Mouse (Mus musculus) fibroblast of lung, adult 2 months (primary cell): ENCODE measurements around the gene Igf2r.

ENCODE experiments used
- DNase-seq: peaks from one replicate; pipeline ENCODE4 v3.0.0-alpha.2; 2011; ENCODE audit warnings: low read depth

The Igf2r gene

GRCm38 (mm10) chr17:12769380-12769921 is at the start of gene Igf2r:
Igf2r (minus strand) TSS chr17:12769664.
- DNase-seq: no peak

GRCm38 (mm10) chr17:12815885-12816284 is 46.4 kb upstream of the Igf2r start:
- DNase-seq: no peak

GRCm38 (mm10) chr17:12814502-12814901 is 45.0 kb upstream of the Igf2r start:
- no peak for DNase-seq

DNA sequence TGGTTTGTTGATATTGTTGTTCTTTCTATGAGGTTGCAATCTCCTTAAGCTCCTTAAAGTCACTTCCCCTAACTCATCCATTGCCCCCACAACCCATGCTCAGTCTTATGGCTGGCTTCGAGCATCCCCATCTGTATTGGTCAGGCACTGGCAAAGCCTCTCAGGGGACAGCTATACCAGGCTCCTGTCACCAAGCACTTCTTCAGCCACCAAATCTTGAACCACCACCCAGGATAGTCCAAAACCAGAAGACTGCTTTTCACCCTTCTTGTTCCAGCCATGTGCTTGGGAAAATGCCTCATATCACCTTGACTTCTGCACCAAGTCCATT is 41.5 kb upstream of the Igf2r start:
- DNase-seq: no peak

GRCm38 (mm10) chr17:12810103-12810972 is 40.9 kb upstream of the Igf2r start:
- peak; percentile 61 for DNase-seq

DNA sequence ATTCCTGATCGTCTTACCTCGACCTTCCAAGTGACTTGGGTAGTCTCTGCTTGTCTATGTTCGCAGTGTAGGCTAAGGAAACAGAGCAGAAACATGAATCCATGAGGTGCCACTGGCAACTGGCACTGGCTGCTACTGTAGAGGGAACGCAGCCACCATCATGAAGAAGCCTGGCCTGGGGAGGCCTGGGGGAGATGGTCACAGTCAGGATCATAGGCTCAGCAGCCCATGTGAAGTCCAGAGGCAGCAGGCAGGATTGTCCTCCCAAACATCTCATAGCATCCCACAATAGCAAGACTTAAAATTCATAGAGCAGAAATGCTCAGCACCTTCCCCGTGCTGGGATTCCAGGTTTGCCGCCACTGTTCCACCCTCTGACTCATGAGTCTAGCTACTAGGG is 39.4 kb upstream of the Igf2r start:
- DNase-seq: no peak

DNA sequence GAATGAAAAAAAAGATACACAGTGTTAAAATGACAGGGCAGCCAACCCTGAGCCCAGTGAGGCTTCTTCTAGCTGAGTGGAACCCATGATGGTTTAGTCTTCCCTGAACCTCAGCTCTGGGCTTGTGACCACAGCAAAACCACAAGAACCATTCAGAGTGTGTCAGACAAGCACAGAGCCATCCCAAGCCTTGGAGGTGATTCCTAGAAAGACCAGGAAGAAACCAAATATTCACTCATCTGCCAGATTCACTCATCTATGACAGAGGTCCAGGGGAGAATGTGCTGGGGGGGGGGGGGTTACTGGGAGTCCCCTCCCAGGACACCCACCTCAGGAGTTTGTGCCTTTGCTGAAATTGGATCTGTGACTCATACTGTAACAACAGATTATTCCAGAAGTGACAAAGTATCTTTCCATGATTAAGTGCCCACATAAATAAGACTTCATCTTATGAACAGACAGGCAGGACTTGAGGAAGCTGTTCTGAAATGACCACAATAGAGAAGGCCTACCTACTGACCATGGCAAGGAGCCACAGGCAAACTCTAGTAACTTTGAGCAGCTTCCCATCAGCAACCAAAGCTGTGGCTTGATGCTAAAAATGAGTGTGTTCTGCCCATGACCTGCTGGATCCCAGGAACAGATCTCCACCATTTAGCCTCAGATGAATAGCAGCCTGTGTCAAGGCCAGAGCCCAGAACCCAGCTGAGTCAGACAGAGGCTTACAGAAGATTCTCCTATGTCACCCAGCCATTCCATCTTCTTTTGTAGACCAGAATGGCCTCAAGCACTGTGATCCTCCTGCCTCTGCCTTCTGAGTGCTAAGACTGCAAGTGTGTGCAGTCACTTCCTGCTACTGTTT is 35.4 kb upstream of the Igf2r start:
- DNase-seq: no peak

- no peak for DNase-seq
Measured at GRCm38 (mm10) chr17:12801861-12802540, 32.5 kb upstream of the Igf2r start.

- no peak for DNase-seq
Measured at GRCm38 (mm10) chr17:12799368-12800275, 30.2 kb upstream of the Igf2r start.

DNA sequence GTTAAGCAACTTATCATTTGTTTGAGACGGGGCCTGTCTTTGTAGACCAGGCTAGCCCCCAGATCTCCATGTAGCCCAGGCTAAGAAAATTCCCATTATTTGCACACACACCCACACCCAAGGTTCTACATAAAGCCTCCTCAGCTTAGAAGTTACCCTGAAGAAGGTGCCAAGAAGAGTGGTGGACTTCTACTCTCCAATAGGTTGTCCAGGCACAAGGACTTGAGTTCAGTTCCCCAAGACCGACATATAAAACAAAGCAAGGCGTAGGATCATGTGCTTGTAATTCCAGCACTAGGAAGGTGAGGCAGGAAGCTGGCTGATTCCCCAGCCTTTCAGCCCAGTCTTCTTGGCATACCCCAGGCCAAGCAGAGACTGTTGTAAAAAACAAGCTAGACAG is 29.1 kb upstream of the Igf2r start:
- DNase-seq: no peak

GRCm38 (mm10) chr17:12797427-12798029 is 28.1 kb upstream of the Igf2r start:
- DNase-seq: no peak

DNA sequence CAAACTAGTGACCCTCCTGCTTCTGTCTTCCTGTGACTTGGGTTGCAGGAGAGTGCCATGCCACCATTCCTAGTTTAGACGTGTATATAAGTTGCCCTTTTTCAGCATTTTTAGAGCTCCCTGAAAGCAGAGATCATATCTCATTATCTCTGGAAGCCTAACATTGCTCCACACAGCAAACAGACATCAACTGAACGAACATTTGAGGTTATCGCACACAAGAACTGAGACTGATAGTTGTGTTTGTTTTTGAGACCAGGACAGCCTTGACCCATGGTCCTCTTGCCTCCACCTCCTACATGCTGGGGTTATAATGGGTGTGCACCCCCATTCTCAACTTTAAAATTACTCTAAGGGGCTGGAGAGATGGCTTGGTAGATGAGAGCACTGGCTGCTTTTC is 27.2 kb upstream of the Igf2r start:
- DNase-seq: no peak

- DNase-seq: peak; percentile 93
Measured at GRCm38 (mm10) chr17:12793660-12794406, 24.4 kb upstream of the Igf2r start.

DNA sequence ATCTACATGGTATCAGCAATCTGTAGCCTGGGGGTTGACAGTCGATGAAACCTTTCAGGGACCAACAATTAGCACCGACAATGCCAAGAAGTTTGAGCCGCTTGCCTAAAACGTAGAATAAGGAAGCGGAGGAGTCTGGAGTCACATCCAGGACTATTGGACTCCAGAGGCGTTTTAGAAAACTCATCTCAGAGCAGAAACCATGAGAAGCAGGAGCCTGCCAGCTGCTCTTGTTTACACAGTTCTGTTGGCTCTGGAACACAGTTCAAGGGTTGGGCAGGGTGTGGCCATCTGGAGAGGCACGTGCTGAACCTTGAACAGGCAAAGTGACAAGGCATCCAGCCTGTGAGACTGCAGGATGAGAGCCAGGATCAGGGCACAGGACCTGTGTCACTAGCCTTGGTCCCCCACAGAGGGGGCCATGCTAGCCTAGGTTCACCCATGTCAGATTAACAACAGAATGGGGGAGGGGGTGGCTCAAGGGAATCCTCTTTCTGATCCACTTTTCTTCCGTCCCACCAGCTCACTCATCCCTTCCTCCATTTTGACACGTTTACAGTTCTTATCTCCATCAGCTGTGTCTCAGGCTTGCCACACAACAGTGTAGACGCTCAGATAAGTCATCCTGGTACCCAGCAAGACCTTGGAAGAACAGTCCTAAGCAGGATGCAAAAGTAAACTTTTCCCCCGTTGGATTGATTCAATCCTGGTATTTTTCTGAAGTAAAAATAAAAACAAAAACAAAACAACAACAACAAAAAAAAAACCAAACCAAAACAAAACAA is 23.1 kb upstream of the Igf2r start:
- DNase-seq: no peak

DNA sequence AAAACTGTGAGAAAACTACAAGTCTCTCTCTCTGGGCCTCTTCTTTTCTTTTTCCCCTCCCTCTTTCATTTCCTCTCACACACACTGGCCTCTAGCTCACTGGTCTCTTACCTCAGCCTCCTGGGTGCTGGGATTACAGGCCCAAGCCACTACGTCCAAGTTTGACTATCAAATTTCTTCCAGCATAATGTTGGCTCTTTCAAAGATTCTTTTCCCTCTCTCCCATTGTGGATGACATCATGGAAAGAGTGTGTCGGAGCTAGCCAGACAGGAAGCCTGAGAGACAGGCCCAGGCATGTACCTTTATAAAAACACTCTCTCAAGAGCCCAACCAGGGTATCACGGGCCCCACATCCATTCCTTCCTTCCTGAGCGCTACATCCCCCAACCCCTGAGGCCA is 22.0 kb upstream of the Igf2r start:
- DNase-seq: peak; percentile 91

GRCm38 (mm10) chr17:12791079-12791406 is 21.6 kb upstream of the Igf2r start:
- DNase-seq: no peak

- DNase-seq: no peak
Measured at GRCm38 (mm10) chr17:12790353-12791078, 21.1 kb upstream of the Igf2r start.
